Mouse (Mus musculus): Measurements from ENCODE around the gene Ccpg1os. TPM values are rescaled to one million over a fixed set of nuclear protein-coding genes. Genes with fewer than 3 reads are reported as not detected.

Gene Ccpg1os
- polyA plus RNA-seq, 1 experiment from 2014 or later, result 21.6 TPM

GRCm38 (mm10) chr9:73004076-73004475, 18.9 kb upstream of the Ccpg1os start:
- no peak overlapping the region for H3K4me3 ChIP-seq
- no peak overlapping the region for H3K4me2 ChIP-seq (replicated peaks)
- H3K9ac ChIP-seq, result no peak overlapping the region
- no peak overlapping the region for H3K27ac ChIP-seq
- no peak for ATAC-seq (ENCODE audit: low FRiP score, low read depth)
- H3K4me1 ChIP-seq, result no peaks in the 10 kb centered on the region
- WGBS, result 90% methylated on average over 8 of the region's 8 CpGs
- H3K27me3 ChIP-seq (replicated peaks), result no peaks in the 10 kb centered on the region
- H3K9me3 ChIP-seq, result no peaks in the 10 kb centered on the region
- H3K36me3 ChIP-seq, result peaks cover 37% of the 10 kb centered on the region

GRCm38 (mm10) chr9:73002177-73002576, 17.0 kb upstream of the Ccpg1os start:
- Histone ChIP-seq H3K27me3 (replicated peaks) (no peaks in the 10 kb centered on the region), H3K9me3 (no peaks in the 10 kb centered on the region), H3K4me2 (replicated peaks) (no peak overlapping the region), H3K4me1 (no peaks in the 10 kb centered on the region), H3K27ac (no peak overlapping the region), H3K36me3 (peaks cover 37% of the 10 kb centered on the region), H3K4me3 (no peak overlapping the region), H3K9ac (no peak overlapping the region)
- no peak for ATAC-seq (ENCODE audit: low FRiP score, low read depth)
- WGBS, result 77% methylated on average over 3 of the region's 3 CpGs

- Histone ChIP-seq H3K9ac (no peak overlapping the region), H3K9me3 (no peaks in the 10 kb centered on the region), H3K4me1 (no peaks in the 10 kb centered on the region), H3K4me2 (replicated peaks) (no peak overlapping the region), H3K27ac (no peak overlapping the region), H3K36me3 (peaks cover 37% of the 10 kb centered on the region), H3K27me3 (replicated peaks) (no peaks in the 10 kb centered on the region), H3K4me3 (no peak overlapping the region)
- no peak for ATAC-seq (ENCODE audit: low FRiP score, low read depth)
- WGBS, result 89% methylated on average over 13 of the region's 13 CpGs
Measured at GRCm38 (mm10) chr9:73001314-73002011, 16.3 kb upstream of the Ccpg1os start.

GRCm38 (mm10) chr9:73000487-73000886, 15.3 kb upstream of the Ccpg1os start:
- H3K4me3 ChIP-seq, result no peak overlapping the region
- H3K4me2 ChIP-seq (replicated peaks), result no peak overlapping the region
- H3K27me3 ChIP-seq (replicated peaks), result no peaks in the 10 kb centered on the region
- H3K36me3 ChIP-seq, result peaks cover 27% of the 10 kb centered on the region
- no peaks in the 10 kb centered on the region for H3K4me1 ChIP-seq
- no peaks in the 10 kb centered on the region for H3K9me3 ChIP-seq
- ATAC-seq (ENCODE audit: low FRiP score, low read depth), result no peak
- WGBS, result 76% methylated on average over 2 of the region's 2 CpGs
- H3K9ac ChIP-seq, result no peak overlapping the region
- H3K27ac ChIP-seq, result no peak overlapping the region

GRCm38 (mm10) chr9:72996806-72997205, 11.6 kb upstream of the Ccpg1os start:
- H3K4me1 ChIP-seq, result no peaks in the 10 kb centered on the region
- H3K27me3 ChIP-seq (replicated peaks), result no peaks in the 10 kb centered on the region
- no peak overlapping the region for H3K27ac ChIP-seq
- H3K9ac ChIP-seq, result no peak overlapping the region
- H3K9me3 ChIP-seq, result no peaks in the 10 kb centered on the region
- WGBS, result 59% methylated on average over 7 of the region's 7 CpGs
- H3K4me2 ChIP-seq (replicated peaks), result no peak overlapping the region
- H3K4me3 ChIP-seq, result no peak overlapping the region
- peaks cover 8% of the 10 kb centered on the region; the same call in 1 of the 2 replicates for H3K36me3 ChIP-seq
- no peak for ATAC-seq (ENCODE audit: low FRiP score, low read depth)

- no peak overlapping the region for H3K4me3 ChIP-seq
- H3K27me3 ChIP-seq (replicated peaks), result no peaks in the 10 kb centered on the region
- H3K9ac ChIP-seq, result no peak overlapping the region
- no peaks in the 10 kb centered on the region for H3K9me3 ChIP-seq
- peaks cover 8% of the 10 kb centered on the region; the same call in 1 of the 2 replicates for H3K36me3 ChIP-seq
- H3K4me2 ChIP-seq (replicated peaks), result no peak overlapping the region
- no peak overlapping the region for H3K27ac ChIP-seq
- no peak for ATAC-seq (ENCODE audit: low FRiP score, low read depth)
- H3K4me1 ChIP-seq, result no peaks in the 10 kb centered on the region
Measured at GRCm38 (mm10) chr9:72996167-72996566, 11.0 kb upstream of the Ccpg1os start.

GRCm38 (mm10) chr9:72992576-72992975, 7.4 kb upstream of the Ccpg1os start:
- H3K27me3 ChIP-seq (replicated peaks), result no peaks in the 10 kb centered on the region
- H3K9me3 ChIP-seq, result no peaks in the 10 kb centered on the region
- no peaks in the 10 kb centered on the region for H3K4me1 ChIP-seq
- no peak overlapping the region for H3K4me3 ChIP-seq
- H3K4me2 ChIP-seq (replicated peaks), result no peak overlapping the region
- 88% methylated on average over 5 of the region's 5 CpGs for WGBS
- H3K36me3 ChIP-seq, result no peaks in the 10 kb centered on the region
- ATAC-seq (ENCODE audit: low FRiP score, low read depth), result no peak
- H3K27ac ChIP-seq, result no peak overlapping the region
- H3K9ac ChIP-seq, result no peak overlapping the region

- H3K27ac ChIP-seq, result no peak overlapping the region
- peaks cover 4% of the 10 kb centered on the region; the same call in 1 of the 2 replicates for H3K4me1 ChIP-seq
- no peak overlapping the region for H3K9ac ChIP-seq
- ATAC-seq (ENCODE audit: low FRiP score, low read depth), result no peak
- no peaks in the 10 kb centered on the region for H3K36me3 ChIP-seq
- H3K4me2 ChIP-seq (replicated peaks), result no peak overlapping the region
- H3K9me3 ChIP-seq, result no peaks in the 10 kb centered on the region
- 91% methylated on average over 2 of the region's 2 CpGs for WGBS
- H3K4me3 ChIP-seq, result no peak overlapping the region
- H3K27me3 ChIP-seq (replicated peaks), result no peaks in the 10 kb centered on the region
Measured at GRCm38 (mm10) chr9:72991420-72991819, 6.2 kb upstream of the Ccpg1os start.

- 81% methylated on average over 5 of the region's 5 CpGs for WGBS
Measured at GRCm38 (mm10) chr9:72988706-72989105, 3.5 kb upstream of the Ccpg1os start.

GRCm38 (mm10) chr9:72987703-72988102, 2.5 kb upstream of the Ccpg1os start:
- H3K27ac ChIP-seq, result no peak overlapping the region
- no peaks in the 10 kb centered on the region for H3K27me3 ChIP-seq (replicated peaks)
- 75% methylated on average over 3 of the region's 3 CpGs for WGBS
- H3K9ac ChIP-seq, result no peak overlapping the region
- H3K4me3 ChIP-seq, result no peak overlapping the region
- H3K36me3 ChIP-seq, result no peaks in the 10 kb centered on the region
- peaks cover 15% of the 10 kb centered on the region for H3K4me1 ChIP-seq
- ATAC-seq (ENCODE audit: low FRiP score, low read depth), result no peak
- no peaks in the 10 kb centered on the region for H3K9me3 ChIP-seq
- H3K4me2 ChIP-seq (replicated peaks), result no peak overlapping the region

More at GRCm38 (mm10) chr9:72988706-72989105, 3.5 kb upstream of the Ccpg1os start:
- ATAC-seq (ENCODE audit: low FRiP score, low read depth), result no peak
- H3K9me3 ChIP-seq, result no peaks in the 10 kb centered on the region
- H3K4me3 ChIP-seq, result no peak overlapping the region
- no peaks in the 10 kb centered on the region for H3K27me3 ChIP-seq (replicated peaks)
- H3K4me2 ChIP-seq (replicated peaks), result no peak overlapping the region
- H3K27ac ChIP-seq, result no peak overlapping the region
- no peaks in the 10 kb centered on the region for H3K36me3 ChIP-seq
- peaks cover 15% of the 10 kb centered on the region for H3K4me1 ChIP-seq
- H3K9ac ChIP-seq, result no peak overlapping the region

- H3K4me3 ChIP-seq, result no peak overlapping the region
- 68% methylated on average over 2 of the region's 2 CpGs for WGBS
- H3K9ac ChIP-seq, result no peak overlapping the region
- H3K27me3 ChIP-seq (replicated peaks), result no peaks in the 10 kb centered on the region
- H3K36me3 ChIP-seq, result no peaks in the 10 kb centered on the region
- H3K27ac ChIP-seq, result no peak overlapping the region
- H3K9me3 ChIP-seq, result no peaks in the 10 kb centered on the region
- ATAC-seq (ENCODE audit: low FRiP score, low read depth), result no peak
- no peak overlapping the region for H3K4me2 ChIP-seq (replicated peaks)
- peaks cover 15% of the 10 kb centered on the region for H3K4me1 ChIP-seq
Measured at GRCm38 (mm10) chr9:72983066-72983465, 2.1 kb downstream of the Ccpg1os start.

GRCm38 (mm10) chr9:72975242-72975641, 9.9 kb downstream of the Ccpg1os start:
- Histone ChIP-seq H3K9me3 (no peaks in the 10 kb centered on the region), H3K4me1 (no peaks in the 10 kb centered on the region), H3K36me3 (no peaks in the 10 kb centered on the region), H3K27ac (no peak overlapping the region), H3K4me3 (no peak overlapping the region), H3K27me3 (replicated peaks) (no peaks in the 10 kb centered on the region), H3K4me2 (replicated peaks) (no peak overlapping the region), H3K9ac (no peak overlapping the region)
- ATAC-seq (ENCODE audit: low FRiP score, low read depth), result no peak
- 86% methylated on average over 1 of the region's 1 CpGs for WGBS

GRCm38 (mm10) chr9:72974734-72975133, 10.4 kb downstream of the Ccpg1os start:
- no peak overlapping the region for H3K4me3 ChIP-seq
- no peaks in the 10 kb centered on the region for H3K4me1 ChIP-seq
- no peak overlapping the region for H3K27ac ChIP-seq
- H3K9me3 ChIP-seq, result no peaks in the 10 kb centered on the region
- no peaks in the 10 kb centered on the region for H3K27me3 ChIP-seq (replicated peaks)
- no peak for ATAC-seq (ENCODE audit: low FRiP score, low read depth)
- 91% methylated on average over 5 of the region's 5 CpGs for WGBS
- no peak overlapping the region for H3K4me2 ChIP-seq (replicated peaks)
- no peak overlapping the region for H3K9ac ChIP-seq
- H3K36me3 ChIP-seq, result no peaks in the 10 kb centered on the region
